Mouse (Mus musculus) cerebellum, adult 2 months (tissue): ENCODE measurements at regions not wholly inside any gene's neighbourhood (a gene's known extent, or its start where the extent isn't known, plus 50 kb on each side); places are given as distances from the start of the nearest gene placed in this dataset.

Experiments
- CTCF ChIP-seq: fragments of 200-500 bp; IDR thresholded peaks from 2 replicates; pipeline ENCODE4 v1.5.1; 2011; ENCODE audit warnings: low read depth, mild to moderate bottlenecking, control low read depth, low read length, moderate library complexity, borderline replicate concordance; ENCODE audit not compliant: insufficient read depth
- POLR2A ChIP-seq: fragments of 200-500 bp; IDR thresholded peaks from 2 replicates; pipeline ENCODE4 v1.6.1; 2011; ENCODE audit warnings: low read length, control low read depth, borderline replicate concordance; ENCODE audit not compliant: insufficient read depth

DNA sequence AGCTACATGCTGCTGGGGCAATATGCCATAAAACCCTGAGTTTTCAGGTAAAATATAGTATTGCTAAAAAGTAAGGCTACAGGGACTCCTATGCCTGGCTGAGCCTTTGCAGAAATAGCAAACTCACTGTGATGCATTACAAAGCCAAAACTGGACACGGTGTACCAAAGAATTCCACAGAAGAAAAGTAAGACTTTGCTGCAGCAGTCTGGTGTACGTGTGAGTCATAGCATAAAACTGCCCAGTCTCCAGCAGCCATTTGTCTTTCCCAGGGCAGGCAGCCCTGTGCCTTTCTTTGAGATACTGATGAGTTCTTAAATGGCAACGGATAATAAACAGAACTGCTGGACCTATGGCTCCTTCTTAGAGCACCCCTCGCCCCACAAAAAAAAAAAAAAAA, 237.9 kb upstream of the AI593442 start:
- TF ChIP-seq POLR2A: no peak
- TF ChIP-seq CTCF: no peak
